Mouse (Mus musculus): ENCODE measurements around the gene Hspb6. TPM values are rescaled to one million over a fixed set of nuclear protein-coding genes. Genes with fewer than 3 reads are reported as not detected.

Gene Hspb6
- total RNA-seq, 1 experiment from 2014 or later = 29.4 TPM

Small RNA genes within 50 kb of the gene (microRNA-seq; reads per million reads assigned to microRNA genes)
- 1.1 to 2.6 reads per million in 2 experiments for gene Gm38670
- 0 to 0.43 reads per million in 2 experiments for gene Mir3569

Other genes starting within 250 kb of the Hspb6 start
- gene Alkbh6, start 243.5 kb upstream of the Hspb6 start, total RNA-seq (2021) = 51.4 and 56.3 TPM in 2 replicates
- gene Syne4, start 237.4 kb upstream of the Hspb6 start, total RNA-seq (2021) = 23.5 and 30.2 TPM in 2 replicates
- 2.2 and 3.6 TPM in 2 replicates for gene E130208F15Rik, start 230.4 kb upstream of the Hspb6 start, total RNA-seq (2021)
- 15.0 and 19.6 TPM in 2 replicates for gene Sdhaf1, start 228.3 kb upstream of the Hspb6 start, total RNA-seq (2021)
- gene Lrfn3, start 189.4 kb upstream of the Hspb6 start, total RNA-seq (2021) = 15.6 and 16.2 TPM in 2 replicates
- gene Tyrobp, start 138.4 kb upstream of the Hspb6 start, total RNA-seq (2021) = 19.9 and 30.9 TPM in 2 replicates
- 7.1 TPM in 1 of 2 replicates, not detected in the other for gene Hcst, start 132.3 kb upstream of the Hspb6 start, total RNA-seq (2021)
- 2.8 and 3.9 TPM in 2 replicates for gene Nfkbid, start 130.4 kb upstream of the Hspb6 start, total RNA-seq (2021)
- gene Aplp1, start 106.6 kb upstream of the Hspb6 start, total RNA-seq (2021) = 21.3 and 28.3 TPM in 2 replicates
- gene Kirrel2, start 94.5 kb upstream of the Hspb6 start, total RNA-seq (2021) = not detected in 2 replicates
- 0.11 TPM in 1 of 2 replicates, not detected in the other for gene Nphs1, start 93.9 kb upstream of the Hspb6 start, total RNA-seq (2021)
- gene Prodh2, start 58.6 kb upstream of the Hspb6 start, total RNA-seq (2021) = 2.6 and 33.4 TPM in 2 replicates
- gene Arhgap33, start 17.1 kb upstream of the Hspb6 start, total RNA-seq (2021) = 8.3 and 8.9 TPM in 2 replicates
- gene Proser3, start 121 bp downstream of the Hspb6 start, total RNA-seq (2021) = 7.6 and 9.2 TPM in 2 replicates
- 41.6 and 46.3 TPM in 2 replicates for gene Lin37, start 7.7 kb downstream of the Hspb6 start, total RNA-seq (2021)
- gene U2af1l4, start 11.1 kb downstream of the Hspb6 start, total RNA-seq (2021) = 60.3 and 66.8 TPM in 2 replicates
- gene Gm49396, start 11.2 kb downstream of the Hspb6 start, total RNA-seq (2021) = 3.8 and 4.6 TPM in 2 replicates
- 117 and 125 TPM in 2 replicates for gene Psenen, start 11.4 kb downstream of the Hspb6 start, total RNA-seq (2021)
- 5.1 and 7.8 TPM in 2 replicates for gene Igflr1, start 13.2 kb downstream of the Hspb6 start, total RNA-seq (2021)
- 45.7 and 54.0 TPM in 2 replicates for gene Kmt2b, start 36.5 kb downstream of the Hspb6 start, total RNA-seq (2021)
- 0.85 and 1.1 TPM in 2 replicates for gene Zbtb32, start 46.7 kb downstream of the Hspb6 start, total RNA-seq (2021)
- gene Upk1a, start 60.7 kb downstream of the Hspb6 start, total RNA-seq (2021) = 0.22 and 0.45 TPM in 2 replicates
- gene Cox6b1, start 74.0 kb downstream of the Hspb6 start, total RNA-seq (2021) = 3,197 and 3,382 TPM in 2 replicates
- not detected in 2 replicates for gene Etv2, start 83.7 kb downstream of the Hspb6 start, total RNA-seq (2021)
- 78.2 and 81.2 TPM in 2 replicates for gene Rbm42, start 98.1 kb downstream of the Hspb6 start, total RNA-seq (2021)
- gene Haus5, start 112.8 kb downstream of the Hspb6 start, total RNA-seq (2021) = 10.4 and 11.9 TPM in 2 replicates
- gene Pmis2, start 119.4 kb downstream of the Hspb6 start, total RNA-seq (2021) = not detected in 2 replicates
- 1.4 and 3.4 TPM in 2 replicates for gene 2200002J24Rik, start 146.7 kb downstream of the Hspb6 start, total RNA-seq (2021)
- 3.0 TPM in 2 replicates for gene Atp4a, start 160.0 kb downstream of the Hspb6 start, total RNA-seq (2021)
- 215 and 242 TPM in 2 replicates for gene Tmem147, start 177.4 kb downstream of the Hspb6 start, total RNA-seq (2021)
- gene Gapdhs, start 191.5 kb downstream of the Hspb6 start, total RNA-seq (2021) = not detected in 2 replicates
- 76.3 and 82.7 TPM in 2 replicates for gene Sbsn, start 199.3 kb downstream of the Hspb6 start, total RNA-seq (2021)
- gene Dmkn, start 211.6 kb downstream of the Hspb6 start, total RNA-seq (2021) = 2.2 and 3.5 TPM in 2 replicates
- 1.3 and 2.1 TPM in 2 replicates for gene Krtdap, start 235.7 kb downstream of the Hspb6 start, total RNA-seq (2021)

Data from adrenal gland, postnatal 14 days (tissue).